Mouse (Mus musculus) forebrain, postnatal 0 days (tissue): ENCODE results near the gene Olfr98. TPM values are rescaled to one million over a fixed set of nuclear protein-coding genes. Genes with fewer than 3 reads are reported as not detected.

Source experiments
- ATAC-seq: fragments of 200-750 bp; cut with Nextera tagmentation; 2 replicates; pipeline ENCODE4 v1.8.0; 2017; ENCODE audit warnings: mild to moderate bottlenecking, moderate library complexity
- DNase-seq: peaks from one replicate; pipeline ENCODE4 v3.0.0-alpha.2; 2015
- H3K27ac ChIP-seq: fragments of 300-500 bp; sonication (generic); 2 replicates; pipeline ENCODE4 v1.5.1; 2014; ENCODE audit warnings: low read depth, mild to moderate bottlenecking, antibody characterized with exemption, low read length, moderate library complexity, mixed read lengths
- H3K27me3 ChIP-seq: fragments of 300-500 bp; sonication (generic); 2 replicates; pipeline ENCODE4 v1.6.1; 2014; ENCODE audit warnings: mild to moderate bottlenecking, low read length, mixed read lengths; ENCODE audit not compliant: insufficient read depth
- H3K36me3 ChIP-seq: fragments of 300-500 bp; sonication (generic); 2 replicates; pipeline ENCODE4 v1.6.1; 2014; ENCODE audit warnings: mild to moderate bottlenecking, moderate library complexity; ENCODE audit not compliant: insufficient read depth
- H3K4me1 ChIP-seq: fragments of 300-500 bp; sonication (generic); 2 replicates; pipeline ENCODE4 v1.6.1; 2014; ENCODE audit warnings: antibody characterized with exemption; ENCODE audit not compliant: insufficient read depth
- H3K4me2 ChIP-seq: fragments of 300-500 bp; sonication (generic); 2 replicates; pipeline ENCODE4 v1.6.1; 2014; ENCODE audit warnings: low read depth, mild to moderate bottlenecking, moderate library complexity
- H3K4me3 ChIP-seq: fragments of 300-500 bp; sonication (generic); 2 replicates; pipeline ENCODE4 v1.5.1; 2014; ENCODE audit warnings: low read depth, low read length, mixed read lengths
- H3K9ac ChIP-seq: fragments of 300-500 bp; sonication (generic); 2 replicates; pipeline ENCODE4 v1.6.1; 2014; ENCODE audit warnings: mild to moderate bottlenecking
- H3K9me3 ChIP-seq: fragments of 300-500 bp; sonication (generic); 2 replicates; pipeline ENCODE4 v1.6.1; 2016; ENCODE audit warnings: low read length
- CTCF ChIP-seq: sonication (generic); IDR thresholded peaks from 2 replicates; pipeline ENCODE4 v1.5.1; 2016; ENCODE audit warnings: antibody characterized with exemption, control low read depth, low read depth
- WGBS: fragments of 180-500 bp; shearing (Covaris S2); extraction: QIAGEN DNeasy Blood & Tissue Kit; methylation state at CpG from one replicate; pipeline ENCODE4 v1.1.7; 2014; 5-methylcytosine and 5-hydroxymethylcytosine counted together
- polyA plus RNA-seq: library from polyadenylated mRNA; unstranded; fragments of >200 nt; fragmentation: Nextera tagmentation; extraction: Ambion mirVana; gene quantifications from 2 replicates; pipeline ENCODE4 v1.2.1, GENCODE M21; 2015
- total RNA-seq: library from RNA; depleted of rRNA; stranded (reverse); fragments of >200 nt; gene quantifications from 2 replicates; pipeline ENCODE4 v1.2.3, GENCODE M21; 2014; rRNA removed

Gene Olfr98
- total and polyA plus RNA-seq, 2 experiments from 2014 or later, result not detected

GRCm38 (mm10) chr17:37221879-37222278 is 41.7 kb downstream of the Olfr98 start:
- DNase-seq, result no peak

GRCm38 (mm10) chr17:37219846-37220245 is 43.7 kb downstream of the Olfr98 start, which contains the start of gene Olfr96:
Olfr96 (plus strand) TSS chr17:37220146.
- no peaks in the 10 kb centered on the region for H3K9me3 ChIP-seq
- H3K36me3 ChIP-seq, result no peaks in the 10 kb centered on the region
- 63% methylated on average over 4 of the region's 4 CpGs for WGBS
- no peak within 1 kb of the TSS for H3K4me3 ChIP-seq
- no peaks in the 10 kb centered on the region for H3K27me3 ChIP-seq
- DNase-seq (no peak), ATAC-seq (no peak)
- H3K27ac ChIP-seq, result no peak within 1 kb of the TSS
- no peak for TF ChIP-seq CTCF
- H3K4me1 ChIP-seq, result no peaks in the 10 kb centered on the region
- no peak within 1 kb of the TSS for H3K9ac ChIP-seq
- no peak within 1 kb of the TSS for H3K4me2 ChIP-seq

More at GRCm38 (mm10) chr17:37221879-37222278, 41.7 kb downstream of the Olfr98 start:
- H3K4me1 ChIP-seq, result no peaks in the 10 kb centered on the region
- WGBS, result 32% methylated on average over 1 of the region's 1 CpGs
- TF ChIP-seq CTCF, result no peak; the same call in 1 of the 2 replicates
- H3K9ac ChIP-seq, result no peak overlapping the region
- H3K27ac ChIP-seq, result no peak overlapping the region
- H3K27me3 ChIP-seq, result no peaks in the 10 kb centered on the region
- H3K4me2 ChIP-seq, result no peak overlapping the region
- no peak for ATAC-seq
- no peaks in the 10 kb centered on the region for H3K9me3 ChIP-seq
- H3K36me3 ChIP-seq, result no peaks in the 10 kb centered on the region
- H3K4me3 ChIP-seq, result no peak overlapping the region

GRCm38 (mm10) chr17:37218486-37218885 is 45.1 kb downstream of the Olfr98 start:
- no peak for TF ChIP-seq CTCF
- no peaks in the 10 kb centered on the region for H3K4me1 ChIP-seq
- H3K27ac ChIP-seq, result no peak overlapping the region
- no peak overlapping the region for H3K4me3 ChIP-seq
- H3K9ac ChIP-seq, result no peak overlapping the region
- 74% methylated on average over 3 of the region's 3 CpGs for WGBS
- no peaks in the 10 kb centered on the region for H3K9me3 ChIP-seq
- no peak for DNase-seq
- no peaks in the 10 kb centered on the region for H3K27me3 ChIP-seq
- H3K36me3 ChIP-seq, result no peaks in the 10 kb centered on the region
- no peak overlapping the region for H3K4me2 ChIP-seq
- ATAC-seq, result no peak

GRCm38 (mm10) chr17:37213018-37213417 is 50.5 kb downstream of the Olfr98 start, which contains the start of gene Olfr95:
Olfr95 (minus strand) TSS chr17:37213118.
- H3K27ac ChIP-seq, result no peak within 1 kb of the TSS
- no peaks in the 10 kb centered on the region for H3K9me3 ChIP-seq
- DNase-seq (no peak), ATAC-seq (no peak)
- no peak within 1 kb of the TSS for H3K4me2 ChIP-seq
- H3K4me1 ChIP-seq, result no peaks in the 10 kb centered on the region
- H3K9ac ChIP-seq, result no peak within 1 kb of the TSS
- H3K27me3 ChIP-seq, result no peaks in the 10 kb centered on the region
- 81% methylated on average over 3 of the region's 3 CpGs for WGBS
- no peak for TF ChIP-seq CTCF
- no peaks in the 10 kb centered on the region for H3K36me3 ChIP-seq
- no peak within 1 kb of the TSS for H3K4me3 ChIP-seq

Other genes starting within 250 kb of the Olfr98 start
- gene Mog, start 240.4 kb downstream of the Olfr98 start, total RNA-seq, result not detected in 2 replicates
- 0.53 and 1.1 TPM in 2 replicates for gene Mog, start 240.4 kb downstream of the Olfr98 start, polyA plus RNA-seq
- 353 and 416 TPM in 2 replicates for gene Gabbr1, start 217.8 kb downstream of the Olfr98 start, total RNA-seq
- 58.1 and 80.1 TPM in 2 replicates for gene Gabbr1, start 217.8 kb downstream of the Olfr98 start, polyA plus RNA-seq
- not detected in 2 replicates for gene Olfr90, start 175.2 kb downstream of the Olfr98 start, total RNA-seq
- not detected in 2 replicates for gene Olfr90, start 175.2 kb downstream of the Olfr98 start, polyA plus RNA-seq
- not detected in 2 replicates for gene Olfr91, start 165.5 kb downstream of the Olfr98 start, total RNA-seq
- gene Olfr91, start 165.5 kb downstream of the Olfr98 start, polyA plus RNA-seq, result not detected in 2 replicates
- not detected in 2 replicates for gene Olfr92, start 143.7 kb downstream of the Olfr98 start, total RNA-seq
- not detected in 2 replicates for gene Olfr92, start 143.7 kb downstream of the Olfr98 start, polyA plus RNA-seq
- gene Olfr93, start 102.3 kb downstream of the Olfr98 start, total RNA-seq, result not detected in 2 replicates
- not detected in 2 replicates for gene Olfr93, start 102.3 kb downstream of the Olfr98 start, polyA plus RNA-seq
- not detected in 2 replicates for gene Ubd, start 69.9 kb downstream of the Olfr98 start, total RNA-seq
- gene Ubd, start 69.9 kb downstream of the Olfr98 start, polyA plus RNA-seq, result not detected in 2 replicates
- gene Olfr94, start 62.8 kb downstream of the Olfr98 start, total RNA-seq, result not detected in 2 replicates
- not detected in 2 replicates for gene Olfr94, start 62.8 kb downstream of the Olfr98 start, polyA plus RNA-seq
- gene Olfr95, start 50.6 kb downstream of the Olfr98 start, total RNA-seq, result 0.05 TPM in 1 of 2 replicates, not detected in the other
- not detected in 2 replicates for gene Olfr95, start 50.6 kb downstream of the Olfr98 start, polyA plus RNA-seq
- not detected in 2 replicates for gene Olfr96, start 43.6 kb downstream of the Olfr98 start, total RNA-seq
- not detected in 2 replicates for gene Olfr96, start 43.6 kb downstream of the Olfr98 start, polyA plus RNA-seq
- not detected in 2 replicates for gene Olfr97, start 26.4 kb downstream of the Olfr98 start, total RNA-seq
- not detected in 2 replicates for gene Olfr97, start 26.4 kb downstream of the Olfr98 start, polyA plus RNA-seq
- gene H2-M3, start 6.5 kb upstream of the Olfr98 start, total RNA-seq, result 1.0 and 1.9 TPM in 2 replicates
- gene H2-M3, start 6.5 kb upstream of the Olfr98 start, polyA plus RNA-seq, result 1.5 and 1.7 TPM in 2 replicates
- gene Olfr99, start 19.7 kb upstream of the Olfr98 start, total RNA-seq, result not detected in 2 replicates
- not detected in 2 replicates for gene Olfr99, start 19.7 kb upstream of the Olfr98 start, polyA plus RNA-seq
- not detected in 2 replicates for gene Olfr101, start 40.6 kb upstream of the Olfr98 start, total RNA-seq
- not detected in 2 replicates for gene Olfr101, start 40.6 kb upstream of the Olfr98 start, polyA plus RNA-seq
- gene Olfr102, start 53.3 kb upstream of the Olfr98 start, total RNA-seq, result not detected in 2 replicates
- not detected in 2 replicates for gene Olfr102, start 53.3 kb upstream of the Olfr98 start, polyA plus RNA-seq
- not detected in 2 replicates for gene Olfr103, start 75.9 kb upstream of the Olfr98 start, total RNA-seq
- not detected in 2 replicates for gene Olfr103, start 75.9 kb upstream of the Olfr98 start, polyA plus RNA-seq
- gene Olfr104-ps, start 95.8 kb upstream of the Olfr98 start, total RNA-seq, result not detected in 2 replicates
- gene Olfr104-ps, start 95.8 kb upstream of the Olfr98 start, polyA plus RNA-seq, result not detected in 2 replicates
- gene Olfr105-ps, start 115.3 kb upstream of the Olfr98 start, total RNA-seq, result not detected in 2 replicates
- gene Olfr105-ps, start 115.3 kb upstream of the Olfr98 start, polyA plus RNA-seq, result not detected in 2 replicates
- gene Olfr106-ps, start 126.6 kb upstream of the Olfr98 start, total RNA-seq, result not detected in 2 replicates
- not detected in 2 replicates for gene Olfr106-ps, start 126.6 kb upstream of the Olfr98 start, polyA plus RNA-seq
- gene Olfr107, start 135.5 kb upstream of the Olfr98 start, total RNA-seq, result not detected in 2 replicates
- gene Olfr107, start 135.5 kb upstream of the Olfr98 start, polyA plus RNA-seq, result not detected in 2 replicates
- not detected in 2 replicates for gene Olfr108, start 181.7 kb upstream of the Olfr98 start, total RNA-seq
- gene Olfr108, start 181.7 kb upstream of the Olfr98 start, polyA plus RNA-seq, result not detected in 2 replicates
- not detected in 2 replicates for gene Olfr109, start 195.2 kb upstream of the Olfr98 start, total RNA-seq
- gene Olfr109, start 195.2 kb upstream of the Olfr98 start, polyA plus RNA-seq, result not detected in 2 replicates
- not detected in 2 replicates for gene H2-M2, start 219.8 kb upstream of the Olfr98 start, total RNA-seq
- gene H2-M2, start 219.8 kb upstream of the Olfr98 start, polyA plus RNA-seq, result not detected in 2 replicates
- not detected in 2 replicates for gene Olfr110, start 228.7 kb upstream of the Olfr98 start, total RNA-seq
- gene Olfr110, start 228.7 kb upstream of the Olfr98 start, polyA plus RNA-seq, result not detected in 2 replicates
- 0.15 and 0.95 TPM in 2 replicates for gene Olfr111, start 244.3 kb upstream of the Olfr98 start, total RNA-seq
- gene Olfr111, start 244.3 kb upstream of the Olfr98 start, polyA plus RNA-seq, result not detected in 2 replicates